Mouse (Mus musculus) erythroblast, embryonic 14.5 days (primary cell): Measurements from ENCODE around the gene Foxn3. TPM values are rescaled to one million over a fixed set of nuclear protein-coding genes. Genes with fewer than 3 reads are reported as not detected.
A peak's percentile ranks its signal among the peaks of the same experiment; 100 is the strongest.

Experiments
- H3K27me3 ChIP-seq: 2 replicates; pipeline ENCODE4 v1.6.1; 2012; ENCODE audit warnings: inconsistent platforms; ENCODE audit not compliant: control insufficient read depth
- H3K36me3 ChIP-seq: 2 replicates; pipeline ENCODE4 v1.6.1; 2012; ENCODE audit warnings: mild to moderate bottlenecking, inconsistent platforms; ENCODE audit not compliant: control insufficient read depth
- H3K4me1 ChIP-seq: 2 replicates; pipeline ENCODE4 v1.6.1; 2012; ENCODE audit warnings: inconsistent platforms; ENCODE audit not compliant: control insufficient read depth
- H3K4me3 ChIP-seq: replicated peaks from 2 replicates; pipeline ENCODE3; 2012; ENCODE audit warnings: moderate library complexity, mild to moderate bottlenecking, inconsistent platforms
- H3K9me3 ChIP-seq: 2 replicates; pipeline ENCODE4 v1.6.1; 2012; ENCODE audit warnings: low read length, inconsistent platforms, mixed read lengths; ENCODE audit not compliant: control insufficient read depth
- GATA1 ChIP-seq: IDR thresholded peaks from 2 replicates; pipeline ENCODE4 v1.6.1; 2012; ENCODE audit warnings: low read length, inconsistent platforms, mixed read lengths
- TAL1 ChIP-seq: IDR thresholded peaks from 3 replicates; pipeline ENCODE4 v1.6.1; 2012; ENCODE audit warnings: low read length, inconsistent platforms, mixed read lengths
- polyA plus RNA-seq: library from polyadenylated mRNA; stranded (reverse); fragments of >175 nt; gene quantifications from 2 replicates; pipeline ENCODE4 v1.2.3, GENCODE M21; 2012

The Foxn3 gene
- 0.84 and 1.1 TPM in 2 replicates for polyA plus RNA-seq

DNA sequence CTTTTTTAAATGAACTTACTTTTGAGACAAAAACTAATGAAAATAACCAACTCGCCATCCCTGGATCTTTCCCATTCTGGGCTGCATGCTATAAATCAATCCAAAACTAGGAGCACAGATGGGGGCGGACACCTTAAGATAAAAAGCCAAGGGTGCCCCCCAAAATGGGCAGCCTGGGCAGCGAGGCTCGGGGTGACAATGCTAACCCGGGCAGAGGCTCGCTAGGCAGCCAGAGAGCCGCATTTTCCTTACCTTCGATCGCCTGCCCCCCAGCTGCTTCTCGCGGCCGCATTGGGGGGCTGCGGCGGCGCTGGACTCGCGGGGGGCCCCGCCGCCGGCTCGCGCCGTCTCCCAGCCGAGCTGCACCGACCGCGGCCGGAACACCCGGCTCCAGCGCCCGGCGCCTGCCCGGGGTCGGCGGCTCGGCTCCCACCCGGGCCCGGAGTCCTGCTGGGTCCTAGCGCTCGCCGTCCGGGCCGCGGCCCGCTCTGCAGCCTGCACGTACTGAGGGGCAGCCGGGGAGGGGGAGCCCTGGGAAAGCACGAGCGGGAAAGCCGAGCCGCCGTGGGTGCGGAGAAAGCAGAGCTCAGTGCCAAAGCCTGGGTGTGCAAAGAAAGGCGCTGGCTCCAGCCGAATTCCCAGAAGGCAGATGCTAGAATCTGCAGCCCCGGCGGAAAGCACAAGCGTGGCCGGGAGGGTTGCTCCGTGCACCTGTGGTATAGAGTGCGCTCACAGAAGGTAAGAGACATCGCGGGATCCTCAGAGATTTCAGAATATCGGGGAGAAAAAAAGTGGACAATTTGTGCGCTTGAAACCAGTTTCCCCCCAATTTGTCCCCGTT lies at the start of gene Foxn3:
Foxn3 (minus strand) TSS at position 364 of the 841 bp plus-strand sequence.
- no peaks in the 10 kb centered on the region for H3K36me3 ChIP-seq
- H3K9me3 ChIP-seq = no peaks in the 10 kb centered on the region
- peaks cover 28% of the 10 kb centered on the region for H3K4me1 ChIP-seq
- no peak for TF ChIP-seq GATA1
- no peak for TF ChIP-seq TAL1
- H3K27me3 ChIP-seq = peaks cover 22% of the 10 kb centered on the region
- peak within 1 kb of the TSS; percentile 72 for H3K4me3 ChIP-seq

DNA sequence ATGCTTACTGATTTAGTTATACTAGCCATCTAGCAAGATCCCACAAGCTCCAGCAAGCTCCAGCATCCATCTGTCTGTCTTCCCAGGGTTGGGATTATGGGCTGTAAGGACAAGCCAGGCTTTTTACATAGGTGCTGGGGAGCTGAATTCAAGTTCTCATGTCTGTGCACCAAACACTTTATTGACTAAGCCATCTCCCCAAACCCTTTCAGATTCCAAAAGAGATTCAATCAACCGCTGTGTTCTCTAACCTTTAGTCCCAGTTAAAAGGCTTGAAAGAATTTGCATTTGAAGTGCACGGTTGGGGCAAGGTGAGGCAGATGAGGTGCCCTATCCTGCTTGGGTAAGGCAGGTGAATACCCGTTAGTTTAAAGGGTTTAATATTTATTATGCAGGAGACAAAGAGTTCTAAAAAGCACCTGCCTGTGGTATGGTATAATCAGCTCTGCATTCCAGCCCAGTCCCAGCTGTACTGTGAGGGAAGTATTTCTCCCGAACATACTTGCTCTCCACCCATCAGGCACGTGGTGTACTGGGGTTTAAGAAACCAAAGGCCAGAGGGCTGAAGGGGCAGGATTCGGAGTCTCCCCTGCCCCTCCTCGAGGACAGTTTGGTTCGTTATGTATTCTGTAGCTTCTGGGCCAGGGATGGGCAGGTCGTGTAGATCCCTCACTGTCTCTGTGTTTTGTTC lies 48.9 kb upstream of the Foxn3 start:
- Histone ChIP-seq H3K4me1 (no peaks in the 10 kb centered on the region), H3K27me3 (no peaks in the 10 kb centered on the region), H3K9me3 (no peaks in the 10 kb centered on the region), H3K4me3 (no peak overlapping the region), H3K36me3 (no peaks in the 10 kb centered on the region)
- TF ChIP-seq GATA1 (no peak), TAL1 (no peak)

DNA sequence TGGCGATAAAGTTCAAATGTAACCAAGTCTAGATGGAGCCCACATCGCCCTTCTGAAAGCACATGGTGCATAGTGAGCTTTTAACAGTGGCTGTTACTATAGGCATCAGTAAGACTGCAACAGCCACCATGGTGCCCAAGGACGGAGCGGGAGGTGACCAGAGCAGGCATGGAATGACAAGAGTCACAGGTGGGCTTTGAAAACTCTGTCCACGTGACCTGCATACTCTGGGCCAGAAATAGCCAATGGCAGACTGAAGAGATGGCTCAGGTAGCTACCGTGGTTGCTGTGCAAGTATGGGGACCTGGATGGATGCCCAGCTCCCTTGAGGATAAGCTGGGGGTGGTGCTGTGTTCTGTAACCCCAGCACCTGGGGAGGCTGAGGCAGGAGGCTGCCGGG lies 47.5 kb upstream of the Foxn3 start:
- TF ChIP-seq GATA1 (no peak), TAL1 (no peak)
- Histone ChIP-seq H3K9me3 (no peaks in the 10 kb centered on the region), H3K4me3 (no peak overlapping the region), H3K27me3 (no peaks in the 10 kb centered on the region), H3K4me1 (no peaks in the 10 kb centered on the region), H3K36me3 (no peaks in the 10 kb centered on the region)

DNA sequence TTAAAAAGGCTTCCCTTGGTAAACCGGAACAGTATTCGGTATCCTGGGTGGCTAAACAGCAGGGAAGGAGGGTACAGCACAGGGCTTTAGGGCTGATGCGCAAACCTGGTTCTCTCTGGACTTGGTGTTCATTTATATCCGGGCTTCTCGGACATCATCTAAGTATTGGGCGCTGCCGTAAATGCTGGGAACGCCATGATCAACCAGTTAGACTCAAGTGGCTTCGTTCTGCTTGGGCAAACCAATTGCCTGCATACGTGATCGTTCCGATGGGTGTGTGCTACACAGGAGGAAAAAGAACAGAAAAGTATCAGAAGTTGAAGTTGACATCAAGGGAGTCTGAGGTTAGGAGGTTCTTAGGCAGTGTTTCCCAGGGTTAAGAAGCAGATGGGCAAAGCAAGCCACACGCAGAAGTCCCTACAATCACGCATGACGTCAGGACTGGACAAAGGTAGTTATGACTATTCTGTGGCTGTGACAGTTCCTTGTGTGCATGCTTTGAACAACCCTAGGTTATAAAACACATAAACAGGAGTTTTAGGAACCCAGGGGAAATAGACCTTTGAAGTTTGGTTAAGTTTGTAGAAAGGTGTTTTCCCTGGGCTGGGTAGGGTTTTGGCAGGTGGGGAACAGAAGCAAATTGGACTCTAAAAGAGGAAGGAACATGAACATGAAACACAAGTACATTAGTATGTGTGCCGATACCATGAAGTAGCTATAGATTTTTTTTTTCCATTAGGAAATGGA lies 46.9 kb upstream of the Foxn3 start:
- no peaks in the 10 kb centered on the region for H3K27me3 ChIP-seq
- no peak overlapping the region for H3K4me3 ChIP-seq
- no peaks in the 10 kb centered on the region for H3K4me1 ChIP-seq
- TF ChIP-seq TAL1 = no peak
- no peak for TF ChIP-seq GATA1
- no peaks in the 10 kb centered on the region for H3K9me3 ChIP-seq
- H3K36me3 ChIP-seq = no peaks in the 10 kb centered on the region

DNA sequence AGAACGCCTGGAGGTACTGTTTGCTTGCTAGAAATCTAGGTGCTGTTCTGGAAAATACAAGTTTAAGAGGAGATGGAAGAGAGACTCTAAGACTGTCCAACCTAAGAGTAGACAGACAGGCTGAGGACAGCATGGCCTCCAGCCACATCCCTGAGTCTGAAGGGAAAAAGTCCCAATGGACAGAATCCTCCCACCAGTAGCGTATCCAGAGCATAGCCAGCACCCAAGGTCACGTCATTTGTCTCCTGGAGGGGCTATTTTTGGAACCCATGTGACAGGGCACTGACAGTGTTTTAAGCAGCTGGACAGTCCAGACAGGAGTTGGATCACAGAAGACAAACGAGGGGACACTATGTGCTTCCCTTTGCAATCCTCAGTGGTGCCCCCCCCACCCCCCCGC lies 46.3 kb upstream of the Foxn3 start:
- Histone ChIP-seq H3K4me1 (no peaks in the 10 kb centered on the region), H3K27me3 (no peaks in the 10 kb centered on the region), H3K36me3 (no peaks in the 10 kb centered on the region), H3K9me3 (no peaks in the 10 kb centered on the region), H3K4me3 (no peak overlapping the region)
- TF ChIP-seq GATA1 (no peak), TAL1 (no peak)

DNA sequence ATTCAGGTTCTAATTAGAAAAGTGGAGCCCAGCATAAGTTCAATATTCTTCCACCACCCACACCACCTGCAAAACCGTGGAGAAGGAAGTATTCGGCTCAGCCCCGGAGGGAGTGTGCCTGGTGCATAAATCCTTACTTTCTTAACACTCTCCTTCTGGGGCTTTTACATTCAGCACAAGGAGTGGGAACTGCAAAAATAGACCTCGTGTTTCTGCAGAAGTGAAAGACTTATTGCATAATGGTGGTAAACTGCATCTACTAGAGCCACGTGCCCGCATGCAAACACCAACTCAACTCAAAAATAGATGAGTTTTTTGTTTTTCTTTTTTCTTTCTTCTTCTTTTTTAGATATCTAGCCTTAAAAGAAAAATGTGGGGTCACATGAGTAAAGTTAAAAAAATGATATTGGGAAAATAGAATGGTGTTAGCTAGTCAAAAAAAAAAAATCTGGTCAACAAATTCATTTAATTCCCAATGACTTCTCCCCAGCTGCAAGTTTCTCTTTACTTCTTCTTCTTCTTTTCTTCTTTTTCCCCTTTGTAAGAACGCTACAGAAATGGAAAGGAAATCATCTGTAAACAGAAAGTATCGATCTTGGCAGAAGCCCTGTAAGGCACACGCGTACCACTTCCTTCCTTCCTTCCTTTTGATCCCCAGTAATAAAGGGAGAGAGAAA lies 45.0 kb upstream of the Foxn3 start:
- Histone ChIP-seq H3K4me3 (no peak overlapping the region), H3K4me1 (no peaks in the 10 kb centered on the region), H3K9me3 (no peaks in the 10 kb centered on the region), H3K36me3 (no peaks in the 10 kb centered on the region), H3K27me3 (no peaks in the 10 kb centered on the region)
- TF ChIP-seq GATA1 (no peak), TAL1 (no peak)

DNA sequence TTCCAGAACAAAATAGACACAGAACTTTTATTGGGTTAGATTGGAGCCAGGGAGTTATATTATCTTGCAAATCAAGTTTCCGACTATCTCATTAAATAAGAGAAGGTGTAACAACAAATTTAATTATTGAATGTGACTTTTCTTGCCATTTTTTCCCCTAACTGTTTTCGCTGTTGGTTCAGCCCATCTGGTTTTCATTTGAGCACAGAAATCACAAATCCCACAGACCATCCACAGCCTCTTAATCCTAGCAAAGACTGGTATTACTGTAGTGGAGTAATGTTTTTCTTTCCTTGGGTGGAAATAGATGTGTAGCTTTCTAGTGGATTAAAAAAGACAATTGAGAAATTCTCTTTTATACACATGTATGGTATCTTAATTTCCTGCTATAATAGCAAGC lies 40.0 kb upstream of the Foxn3 start:
- Histone ChIP-seq H3K36me3 (no peaks in the 10 kb centered on the region), H3K9me3 (no peaks in the 10 kb centered on the region), H3K27me3 (no peaks in the 10 kb centered on the region)

DNA sequence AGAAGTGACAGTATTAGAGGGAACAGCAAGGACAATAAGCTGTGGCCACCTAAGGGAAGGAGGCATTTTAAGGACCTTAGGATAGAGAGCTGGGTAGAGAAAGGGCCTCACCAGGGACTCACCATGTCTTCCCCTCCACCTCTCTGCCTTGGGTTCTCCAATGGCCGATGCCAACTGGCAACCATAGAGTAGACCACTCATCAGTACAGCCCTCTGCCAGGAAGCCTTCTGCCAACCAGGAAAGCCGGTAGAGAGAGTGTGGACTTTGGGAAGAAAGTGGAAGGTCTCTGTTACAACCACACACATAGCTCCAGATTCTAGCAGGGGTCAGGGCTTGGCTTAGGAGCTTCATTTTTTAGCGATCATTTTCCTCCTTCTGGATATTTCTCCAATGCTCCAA lies 38.5 kb upstream of the Foxn3 start:
- Histone ChIP-seq H3K4me1 (no peaks in the 10 kb centered on the region), H3K27me3 (no peaks in the 10 kb centered on the region), H3K9me3 (no peaks in the 10 kb centered on the region), H3K4me3 (no peak overlapping the region), H3K36me3 (no peaks in the 10 kb centered on the region)
- TF ChIP-seq GATA1 = no peak
- TF ChIP-seq TAL1 = no peak

More for the DNA sequence above, 40.0 kb upstream of the Foxn3 start:
- Histone ChIP-seq H3K4me1 (no peaks in the 10 kb centered on the region), H3K4me3 (no peak overlapping the region)
- TF ChIP-seq TAL1 (no peak), GATA1 (no peak)

DNA sequence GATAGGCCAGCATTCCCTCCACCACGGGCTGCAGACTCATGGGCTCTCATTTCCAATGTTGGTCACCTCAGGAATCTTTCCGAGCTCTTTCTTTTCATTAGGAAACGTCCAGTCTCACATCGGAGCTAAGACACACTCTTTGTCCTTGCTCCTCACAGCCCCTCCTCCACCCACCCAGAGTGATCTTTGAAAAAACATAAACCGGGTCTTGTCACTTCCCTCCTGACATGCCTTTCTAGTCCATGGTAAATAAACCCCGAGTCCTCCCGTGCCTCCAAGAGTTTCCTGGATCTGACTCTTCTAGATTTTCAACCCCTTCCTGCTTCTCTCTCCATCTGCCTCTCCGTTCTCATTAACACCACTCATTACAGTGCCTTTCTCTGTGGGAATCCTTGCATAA lies 38.0 kb upstream of the Foxn3 start:
- Histone ChIP-seq H3K4me1 (no peaks in the 10 kb centered on the region), H3K9me3 (no peaks in the 10 kb centered on the region), H3K4me3 (no peak overlapping the region), H3K27me3 (no peaks in the 10 kb centered on the region), H3K36me3 (no peaks in the 10 kb centered on the region)
- TF ChIP-seq TAL1 = no peak
